Comparison of ENCODE assay signal across 8 mouse cellular contexts in genomic region chr4:84883646-84884045, GRCm38 (mm10). TPM values are rescaled to one million over a fixed set of nuclear protein-coding genes. Genes with fewer than 3 reads are reported as not detected.
A peak's percentile ranks its signal among the peaks of the same experiment; 100 is the strongest.
DNase-seq lines count a peak whose midpoint lies in the region; ATAC-seq lines count a peak whose summit lies in the region.

No protein-coding gene starts in this region.

- H3K27me3 ChIP-seq in kidney, embryonic 15.5 days: no peaks in the 10 kb centered on the region
- no peaks in the 10 kb centered on the region for H3K27me3 ChIP-seq in embryonic facial prominence, embryonic 13.5 days
- no peaks in the 10 kb centered on the region for H3K27me3 ChIP-seq in hindbrain, embryonic 15.5 days
- no peaks in the 10 kb centered on the region for H3K27me3 ChIP-seq in midbrain, embryonic 15.5 days (replicated peaks)

- peaks cover 11% of the 10 kb centered on the region for H3K4me1 ChIP-seq in kidney, embryonic 15.5 days
- H3K4me1 ChIP-seq in embryonic facial prominence, embryonic 13.5 days: peaks cover 7% of the 10 kb centered on the region; the same call in 1 of the 2 replicates
- peaks cover 8% of the 10 kb centered on the region for H3K4me1 ChIP-seq in hindbrain, embryonic 15.5 days (replicated peaks)
- peaks cover 8% of the 10 kb centered on the region for H3K4me1 ChIP-seq in midbrain, embryonic 15.5 days

- intact Hi-C loops in left cerebral cortex, postnatal 14 days (cut with DNase I): no loop called here

- peak overlapping the region; percentile 83 for H3K4me2 ChIP-seq in kidney, embryonic 15.5 days
- H3K4me2 ChIP-seq in embryonic facial prominence, embryonic 13.5 days: peak overlapping the region; percentile 76
- H3K4me2 ChIP-seq in hindbrain, embryonic 15.5 days: peak overlapping the region; percentile 88
- peak overlapping the region; percentile 70 for H3K4me2 ChIP-seq in midbrain, embryonic 15.5 days

- no peak for DNase-seq in kidney, postnatal 4 days
- DNase-seq in layer of hippocampus, adult 18-20 months (ENCODE audit: low spot score in 2 of 2): no peak
- DNase-seq in thymus, postnatal 36 days: no peak
- no peak for DNase-seq in left cerebral cortex, postnatal 14 days (ENCODE audit: low spot score in 2 of 2)

- no peaks in the 10 kb centered on the region; the same call in 1 of the 2 replicates for H3K9me3 ChIP-seq in kidney, embryonic 15.5 days (replicated peaks)
- H3K9me3 ChIP-seq in embryonic facial prominence, embryonic 13.5 days: no peaks in the 10 kb centered on the region
- no peaks in the 10 kb centered on the region for H3K9me3 ChIP-seq in hindbrain, embryonic 15.5 days
- no peaks in the 10 kb centered on the region for H3K9me3 ChIP-seq in midbrain, embryonic 15.5 days

- H3K9ac ChIP-seq in kidney, embryonic 15.5 days: peak overlapping the region; percentile 96; the same call in 1 of the 2 replicates
- H3K9ac ChIP-seq in embryonic facial prominence, embryonic 13.5 days: peak overlapping the region; percentile 99
- 0 out of 2 replicates have a peak overlapping the region, but pooled peaks have one; percentile 84 for H3K9ac ChIP-seq in hindbrain, embryonic 15.5 days
- H3K9ac ChIP-seq in midbrain, embryonic 15.5 days: peak overlapping the region; percentile 77; the same call in 1 of the 2 replicates

- peak overlapping the region; percentile 95 for H3K27ac ChIP-seq in kidney, embryonic 15.5 days
- peak overlapping the region; percentile 96 for H3K27ac ChIP-seq in embryonic facial prominence, embryonic 13.5 days
- H3K27ac ChIP-seq in hindbrain, embryonic 15.5 days (replicated peaks): peak overlapping the region; percentile 93
- peak overlapping the region; percentile 86 for H3K27ac ChIP-seq in midbrain, embryonic 15.5 days

- H3K36me3 ChIP-seq in kidney, embryonic 15.5 days: no peaks in the 10 kb centered on the region
- H3K36me3 ChIP-seq in embryonic facial prominence, embryonic 13.5 days: peaks cover 4% of the 10 kb centered on the region; the same call in 1 of the 2 replicates
- H3K36me3 ChIP-seq in hindbrain, embryonic 15.5 days: no peaks in the 10 kb centered on the region
- H3K36me3 ChIP-seq in midbrain, embryonic 15.5 days (replicated peaks): no peaks in the 10 kb centered on the region

- 59% methylated on average over 12 of the region's 12 CpGs for WGBS in kidney, embryonic 15.5 days
- WGBS in embryonic facial prominence, embryonic 13.5 days: 69% methylated on average over 12 of the region's 12 CpGs
- WGBS in hindbrain, embryonic 15.5 days: 68% methylated on average over 12 of the region's 12 CpGs
- WGBS in midbrain, embryonic 15.5 days: 49% methylated on average over 12 of the region's 12 CpGs

- peak overlapping the region; percentile 81 for H3K4me3 ChIP-seq in kidney, embryonic 15.5 days (replicated peaks)
- peak overlapping the region; percentile 82 for H3K4me3 ChIP-seq in embryonic facial prominence, embryonic 13.5 days
- H3K4me3 ChIP-seq in hindbrain, embryonic 15.5 days: peak overlapping the region; percentile 92
- peak overlapping the region; percentile 68 for H3K4me3 ChIP-seq in midbrain, embryonic 15.5 days

- no peak; the same call in 1 of the 2 replicates for ATAC-seq in kidney, embryonic 15.5 days (replicated peaks; ENCODE audit: low FRiP score)
- no peak for ATAC-seq in embryonic facial prominence, embryonic 13.5 days (ENCODE audit: insufficient number of reproducible peaks, insufficient read depth, low FRiP score, low TSS enrichment, low read depth)
- no peak for ATAC-seq in hindbrain, embryonic 15.5 days (ENCODE audit: low FRiP score, low read depth)
- peak; percentile 53; the same call in 1 of the 2 replicates for ATAC-seq in midbrain, embryonic 15.5 days (replicated peaks)

RNA-seq across cellular contexts. Expression of gene Cntln, which starts 0.5 kb away (rescaled TPM):
- 10.2 and 10.9 TPM in 2 replicates for polyA plus RNA-seq in kidney, embryonic 15.5 days (2015; fragmentation: Nextera tagmentation; extraction: Ambion mirVana)
- 13.3 and 15.4 TPM in 2 replicates for polyA plus RNA-seq in embryonic facial prominence, embryonic 13.5 days (2015; fragmentation: Nextera tagmentation; extraction: Ambion mirVana)
- polyA plus RNA-seq in hindbrain, embryonic 15.5 days (2015; fragmentation: Nextera tagmentation; extraction: Ambion mirVana): 4.2 and 6.7 TPM in 2 replicates
- polyA plus RNA-seq in midbrain, embryonic 15.5 days (2015; fragmentation: Nextera tagmentation; extraction: Ambion mirVana): 4.9 and 5.7 TPM in 2 replicates
- total RNA-seq in layer of hippocampus, adult 18-20 months (2021): 1 to 10 TPM; 7.9 TPM
- 1 to 10 TPM; 7.3 to 7.5 TPM for total RNA-seq in left cerebral cortex, postnatal 14 days (2021)
